Mouse (Mus musculus): Measurements from ENCODE around the gene Tunar. TPM values are rescaled to one million over a fixed set of nuclear protein-coding genes. Genes with fewer than 3 reads are reported as not detected.
A peak's percentile ranks its signal among the peaks of the same experiment; 100 is the strongest.

Tunar gene
- polyA plus RNA-seq, 1 experiment = 4.7 TPM

DNA sequence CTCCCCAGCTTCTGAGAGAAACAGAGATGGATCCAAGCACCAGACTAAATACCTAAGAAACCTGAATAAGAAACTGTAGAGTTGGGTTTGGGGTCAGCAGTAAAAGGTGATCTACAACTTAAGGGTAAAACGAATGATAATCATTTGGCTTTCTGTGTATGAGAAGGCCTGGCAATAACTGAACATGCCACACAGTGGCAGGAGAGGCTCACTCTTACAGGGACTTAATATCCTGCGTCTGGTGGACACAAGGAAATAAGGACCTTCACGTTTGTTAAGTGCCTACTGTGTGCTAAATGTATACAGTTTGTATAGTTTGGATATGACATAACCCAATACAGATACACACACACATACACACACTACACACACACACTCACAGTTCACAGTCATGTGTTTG, 98.2 kb downstream of the Tunar start:
- no peak overlapping the region for H3K4me3 ChIP-seq (ENCODE audit: insufficient read depth, low read length)

DNA sequence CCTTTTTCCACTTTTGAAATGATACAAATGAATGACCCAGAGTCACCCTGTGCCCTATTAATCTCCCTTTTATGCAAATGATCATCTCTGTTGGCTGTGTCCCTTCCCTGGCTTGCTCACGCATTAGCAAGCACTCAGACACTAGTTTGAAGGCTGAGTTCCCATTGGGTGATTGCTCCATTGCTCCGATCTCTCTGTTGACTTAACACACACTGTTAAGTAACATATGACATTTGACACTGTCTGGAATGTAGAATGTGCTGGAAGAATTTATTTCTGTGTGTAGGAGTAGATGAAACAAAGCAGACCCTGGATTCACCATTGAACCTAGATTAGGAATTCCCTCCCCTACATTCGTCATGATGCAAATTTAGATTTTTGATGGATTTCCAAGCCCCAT, 99.1 kb downstream of the Tunar start:
- H3K4me1 ChIP-seq (ENCODE audit: control insufficient read depth, insufficient read depth, low read length) = no peaks in the 10 kb centered on the region

More for the DNA sequence above, 98.2 kb downstream of the Tunar start:
- Histone ChIP-seq H3K4me1 (ENCODE audit: control insufficient read depth, insufficient read depth, low read length) (no peaks in the 10 kb centered on the region; the same call in 1 of the 2 replicates), H3K27ac (ENCODE audit: insufficient read depth, low read length) (no peak overlapping the region)
- peak; percentile 83 for TF ChIP-seq CTCF (IDR thresholded peaks at IDR 0.05; ENCODE audit: extremely low read depth, insufficient read depth, low read length)
- no peak for TF ChIP-seq POLR2A (IDR thresholded peaks at IDR 0.05; ENCODE audit: extremely low read depth, insufficient read depth, low read length)

More for the DNA sequence above, 99.1 kb downstream of the Tunar start:
- Histone ChIP-seq H3K4me3 (ENCODE audit: insufficient read depth, low read length) (no peak overlapping the region), H3K27ac (ENCODE audit: insufficient read depth, low read length) (no peak overlapping the region)
- no peak for TF ChIP-seq CTCF (IDR thresholded peaks at IDR 0.05; ENCODE audit: extremely low read depth, insufficient read depth, low read length)
- TF ChIP-seq POLR2A (IDR thresholded peaks at IDR 0.05; ENCODE audit: extremely low read depth, insufficient read depth, low read length) = no peak

Other genes with a start within 250 kb of the Tunar start
- not detected in 2 replicates for gene Tcl1b2, start 187.9 kb upstream of the Tunar start, polyA plus RNA-seq (2012; rRNA removed)
- not detected in 2 replicates for gene Tcl1b1, start 174.2 kb upstream of the Tunar start, polyA plus RNA-seq (2012; rRNA removed)
- not detected in 2 replicates for gene Tcl1b5, start 157.5 kb upstream of the Tunar start, polyA plus RNA-seq (2012; rRNA removed)
- not detected in 2 replicates for gene Tcl1b3, start 142.8 kb upstream of the Tunar start, polyA plus RNA-seq (2012; rRNA removed)
- gene Tcl1b4, start 131.9 kb upstream of the Tunar start, polyA plus RNA-seq (2012; rRNA removed) = not detected in 2 replicates
- gene Tcl1, start 111.1 kb upstream of the Tunar start, polyA plus RNA-seq (2012; rRNA removed) = not detected in 2 replicates
- gene D430019H16Rik, start 120.0 kb downstream of the Tunar start, polyA plus RNA-seq (2012; rRNA removed) = 60.9 and 65.5 TPM in 2 replicates
- gene Bdkrb2, start 229.4 kb downstream of the Tunar start, polyA plus RNA-seq (2012; rRNA removed) = 0.26 and 0.38 TPM in 2 replicates